ENCODE assay signal across 9 mouse cellular contexts in the genomic region with DNA sequence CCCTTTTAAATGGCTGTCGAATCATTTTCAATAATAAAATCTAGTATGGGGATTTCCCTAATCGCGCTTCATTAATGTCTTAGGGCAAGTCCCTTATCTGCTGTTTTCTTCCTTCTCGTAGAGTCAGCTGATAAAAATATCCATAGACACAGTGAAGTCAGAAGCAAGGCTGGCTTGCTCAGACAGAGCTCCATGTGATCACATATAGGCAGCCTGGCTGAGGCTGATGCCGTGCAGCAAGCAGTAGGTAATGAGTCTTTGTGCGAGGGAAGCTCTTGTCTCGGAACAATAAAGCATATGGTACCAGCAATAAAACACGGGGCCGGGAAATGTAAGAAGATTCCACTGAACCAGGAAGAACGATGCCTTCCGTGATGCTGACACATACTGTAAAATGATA.
DNase-seq lines count a peak whose midpoint lies in the region; ATAC-seq and TF ChIP-seq lines count a peak whose summit lies in the region.
"Had no signal": no experiment of that assay in that cellular context is flagged by ENCODE, and none has a peak within 500 bp of the region (broad histone marks: within the 10 kb centered on the region; RNA-seq: fewer than 3 reads in every experiment).

No protein-coding gene starts in this region.

- H3K27me3 ChIP-seq in forebrain, embryonic 11.5 days (ENCODE audit: control insufficient read depth, insufficient read depth, low read length), result no peaks in the 10 kb centered on the region
- no peaks in the 10 kb centered on the region for H3K27me3 ChIP-seq in midbrain, embryonic 15.5 days (replicated peaks)
- H3K27me3 ChIP-seq: megakaryocyte, embryonic 14.5 days had no signal

- H3K27ac ChIP-seq in forebrain, embryonic 11.5 days (ENCODE audit: low read depth, low read length), result peak overlapping the region; percentile 63
- peak overlapping the region; percentile 98 for H3K27ac ChIP-seq in layer of hippocampus, adult 2 months
- H3K27ac ChIP-seq in midbrain, embryonic 15.5 days, result peak overlapping the region; percentile 91

- H3K9ac ChIP-seq in forebrain, embryonic 11.5 days (ENCODE audit: low read length), result peak overlapping the region; percentile 13
- peak overlapping the region; percentile 47 for H3K9ac ChIP-seq in midbrain, embryonic 15.5 days

- H3K9me3 ChIP-seq in forebrain, embryonic 11.5 days (ENCODE audit: control insufficient read depth, low read length), result no peaks in the 10 kb centered on the region
- H3K9me3 ChIP-seq in midbrain, embryonic 15.5 days, result no peaks in the 10 kb centered on the region

- peak overlapping the region; percentile 14; the same call in 1 of the 2 replicates for H3K4me3 ChIP-seq in forebrain, embryonic 11.5 days (ENCODE audit: low read depth, low read length)
- H3K4me3 ChIP-seq in layer of hippocampus, adult 2 months, result peak overlapping the region; percentile 59
- peak overlapping the region; percentile 38 for H3K4me3 ChIP-seq in midbrain, embryonic 15.5 days
- H3K4me3 ChIP-seq: megakaryocyte, embryonic 14.5 days had no signal

- peak; percentile 95 for DNase-seq in brain, embryonic 14.5 days (ENCODE audit: low read depth)
- peak; percentile 62 for DNase-seq in forebrain, embryonic 11.5 days (ENCODE audit: low spot score)
- no peak for DNase-seq in layer of hippocampus, adult 2 months (ENCODE audit: low spot score in 2 of 2)
- no peak for DNase-seq in thymus, postnatal 4 days
- no peak for DNase-seq in yolk sac, embryonic 10.5 days (ENCODE audit: low spot score)
- DNase-seq in urinary bladder, adult 2 months (ENCODE audit: low spot score), result no peak

- TF ChIP-seq CTCF in brain, embryonic 14.5 days (IDR thresholded peaks at IDR 0.05; ENCODE audit: borderline replicate concordance, extremely low read depth, insufficient read depth, insufficient read length), result no peak
- no peak for TF ChIP-seq CTCF in layer of hippocampus, adult 2 months (conservative IDR thresholded peaks at IDR 0.05)

- peak overlapping the region; percentile 11; the same call in 1 of the 2 replicates for H3K4me2 ChIP-seq in forebrain, embryonic 11.5 days (ENCODE audit: low read depth, low read length, severe bottlenecking)
- H3K4me2 ChIP-seq in midbrain, embryonic 15.5 days, result peak overlapping the region; percentile 45

- TF ChIP-seq POLR2A in brain, embryonic 14.5 days (IDR thresholded peaks at IDR 0.05; ENCODE audit: borderline replicate concordance, extremely low read depth, insufficient read depth, insufficient read length, poor library complexity, severe bottlenecking), result peak; percentile 49; the same call in 1 of the 2 replicates

- WGBS in forebrain, embryonic 11.5 days, result 48% methylated on average over 11 of the region's 11 CpGs
- WGBS in midbrain, embryonic 15.5 days, result 21% methylated on average over 11 of the region's 11 CpGs

- H3K4me1 ChIP-seq in forebrain, embryonic 11.5 days (replicated peaks; ENCODE audit: control insufficient read depth, insufficient read depth, low read length), result no peaks in the 10 kb centered on the region
- H3K4me1 ChIP-seq in midbrain, embryonic 15.5 days, result peaks cover 14% of the 10 kb centered on the region
- H3K4me1 ChIP-seq: megakaryocyte, embryonic 14.5 days had no signal

- H3K36me3 ChIP-seq in forebrain, embryonic 11.5 days (ENCODE audit: control insufficient read depth, insufficient read depth, low read length), result no peaks in the 10 kb centered on the region
- no peaks in the 10 kb centered on the region for H3K36me3 ChIP-seq in midbrain, embryonic 15.5 days (replicated peaks)

- ATAC-seq in forebrain, embryonic 11.5 days (replicated peaks; ENCODE audit: low FRiP score), result peak; percentile 80
- peak; percentile 90 for ATAC-seq in midbrain, embryonic 15.5 days (replicated peaks)
- ATAC-seq in megakaryocyte progenitor cell, adult 5-6 weeks (replicated peaks; ENCODE audit: poor library complexity), result no peak

Comparison
In these comparisons a context has a peak if more than half of its experiments do, and no peak if none do; other contexts are left out.
1. DNase-seq: peak in brain, embryonic 14.5 days (single experiment) and forebrain, embryonic 11.5 days (single experiment); none in layer of hippocampus, adult 2 months (0 of 2), thymus, postnatal 4 days (single experiment), yolk sac, embryonic 10.5 days (single experiment) and urinary bladder, adult 2 months (single experiment).
2. Peak in every context shown above with its lines, with median percentiles within 50 percentile points of each other: H3K27ac ChIP-seq and H3K4me3 ChIP-seq.